Mouse (Mus musculus) layer of hippocampus, postnatal 36 days (tissue): Measurements from ENCODE around the gene Klre1. TPM values are rescaled to one million over a fixed set of nuclear protein-coding genes. Genes with fewer than 3 reads are reported as not detected.
A peak's percentile ranks its signal among the peaks of the same experiment; 100 is the strongest.

ENCODE experiments used
- DNase-seq, 2 experiments: peaks; one replicate each; pipeline ENCODE4 v3.0.0; 2022
- total RNA-seq, 2 experiments: library from RNA; stranded (reverse); gene quantifications; 2 replicates each; pipeline ENCODE4 v1.2.3; 2021

The Klre1 gene
- total RNA-seq: not detected

DNA sequence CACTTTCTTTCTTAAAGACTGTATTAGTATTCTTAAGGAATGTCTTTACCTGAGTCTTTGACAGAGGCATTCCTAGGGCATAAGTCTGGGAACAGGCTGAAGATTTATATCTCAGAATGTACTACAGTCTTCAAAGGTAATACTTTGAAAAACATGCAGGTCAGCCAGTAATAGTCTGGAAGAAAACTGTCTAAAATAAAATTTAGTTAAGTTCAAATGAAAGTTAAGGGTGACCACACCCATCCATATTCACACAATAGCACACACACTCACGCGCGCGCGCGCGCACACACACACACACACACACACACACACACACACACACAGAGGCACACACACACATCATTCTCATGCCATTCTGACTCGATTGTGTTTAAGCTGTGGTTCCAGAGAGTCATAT is at the start of gene Klre1:
Gene Klre1 (plus strand): TSS at position 301 of the 400 bp plus-strand sequence.
- no peak for DNase-seq

DNA sequence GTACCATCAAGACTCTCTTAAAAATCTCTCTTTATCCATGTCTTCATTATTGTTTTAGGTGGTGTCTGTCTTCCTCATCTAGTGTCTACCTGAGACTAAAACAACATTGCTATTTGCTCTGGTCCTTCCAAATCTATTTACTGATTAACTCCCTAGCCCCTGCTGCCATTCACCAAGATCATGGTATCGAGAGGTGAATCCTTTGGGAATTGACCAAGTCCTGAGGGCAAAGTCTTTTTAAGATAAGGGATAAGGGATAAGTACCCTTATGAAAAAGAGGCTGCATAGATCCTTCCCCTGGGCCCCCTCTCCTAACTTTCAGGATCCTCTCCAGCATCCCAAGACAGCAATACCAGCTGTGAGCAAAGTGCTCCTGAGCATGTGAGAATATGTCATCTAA is 48.1 kb upstream of the Klre1 start:
- no peak for DNase-seq

DNA sequence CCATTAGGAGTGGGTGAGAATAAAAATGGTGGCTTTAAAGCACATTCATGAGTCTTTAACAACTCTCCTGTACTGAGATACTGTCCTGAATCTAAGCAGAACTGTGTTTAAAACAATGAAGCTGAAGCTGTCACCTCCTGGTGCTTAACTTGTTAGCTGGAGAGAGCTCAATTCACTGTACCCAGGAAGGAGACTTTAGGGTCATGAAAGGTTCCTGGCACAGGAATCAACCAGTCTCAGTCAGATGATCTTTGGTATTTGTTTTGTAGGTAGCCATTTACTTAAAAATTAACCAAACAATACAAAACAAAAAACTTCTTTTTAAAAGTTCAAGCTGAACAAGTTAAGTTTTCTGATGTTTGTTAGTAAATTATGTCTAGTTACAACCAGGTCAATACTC is 47.4 kb upstream of the Klre1 start:
- DNase-seq: no peak

DNA sequence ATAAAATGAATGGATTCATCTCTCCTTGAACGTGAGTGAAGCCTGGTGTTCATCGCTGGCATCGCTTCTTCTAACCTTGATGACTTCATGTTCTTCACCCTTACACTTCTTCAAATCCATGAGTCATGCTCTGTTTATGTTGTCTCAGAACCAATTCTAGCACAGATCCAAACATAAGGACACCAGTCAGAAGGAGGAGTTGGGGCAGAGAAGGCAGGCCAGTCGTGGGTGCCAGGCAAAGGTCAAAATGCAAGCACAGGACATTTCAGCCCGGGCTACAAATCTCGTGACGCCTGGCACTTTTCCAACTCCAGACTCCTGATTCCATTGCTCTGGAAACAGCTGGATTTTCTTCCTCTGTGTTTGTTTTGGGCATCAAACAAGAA is 45.2 kb upstream of the Klre1 start:
- peak; percentile 26 to 27 for DNase-seq

DNA sequence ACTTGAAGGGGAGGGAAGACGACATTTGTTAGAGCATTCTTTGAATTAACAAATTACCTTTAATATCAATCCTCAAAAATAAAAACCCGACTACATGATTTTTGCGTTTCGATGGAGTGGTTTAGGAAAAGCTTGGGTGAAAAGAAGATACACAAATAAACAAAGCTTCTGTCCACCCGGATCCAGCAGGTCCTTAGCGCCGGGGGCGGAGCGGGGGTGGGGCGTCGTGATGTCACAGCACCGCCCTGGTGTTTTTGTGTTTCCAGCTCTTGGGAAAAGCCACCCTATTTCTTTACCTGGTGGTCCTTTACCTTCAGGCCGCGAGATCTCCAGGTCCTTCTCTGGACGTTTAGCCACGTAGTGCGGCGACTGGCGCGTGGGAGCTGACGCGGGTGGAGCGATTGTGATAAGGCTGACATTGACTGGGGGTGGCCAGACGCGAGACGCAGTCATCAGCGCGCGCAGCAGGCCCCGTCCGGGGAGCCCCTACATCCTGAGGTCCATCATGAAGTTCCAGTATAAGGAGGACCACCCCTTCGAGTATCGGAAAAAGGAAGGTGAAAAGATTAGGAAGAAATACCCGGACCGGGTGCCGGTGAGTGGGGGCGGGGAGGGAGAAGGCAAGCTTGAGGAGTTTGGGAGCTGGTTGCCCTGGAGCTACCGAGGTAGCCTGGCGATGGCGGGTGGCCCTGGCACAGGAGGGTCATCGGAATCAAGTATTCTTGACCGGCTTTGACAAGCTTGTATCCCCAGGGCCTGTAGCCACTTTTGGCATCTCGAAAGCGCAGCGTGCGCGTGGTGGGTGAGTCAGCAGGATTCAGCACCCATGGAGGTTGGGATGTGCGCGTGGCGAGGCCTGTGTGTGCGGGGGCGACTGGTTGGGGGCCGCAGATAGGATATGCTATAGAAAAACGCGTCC is 44.5 kb upstream of the Klre1 start, which contains the start of gene Gabarapl1:
Gene Gabarapl1 (plus strand): TSS at position 219 of the 919 bp plus-strand sequence.
- DNase-seq: peak; percentile 82 to 85

DNA sequence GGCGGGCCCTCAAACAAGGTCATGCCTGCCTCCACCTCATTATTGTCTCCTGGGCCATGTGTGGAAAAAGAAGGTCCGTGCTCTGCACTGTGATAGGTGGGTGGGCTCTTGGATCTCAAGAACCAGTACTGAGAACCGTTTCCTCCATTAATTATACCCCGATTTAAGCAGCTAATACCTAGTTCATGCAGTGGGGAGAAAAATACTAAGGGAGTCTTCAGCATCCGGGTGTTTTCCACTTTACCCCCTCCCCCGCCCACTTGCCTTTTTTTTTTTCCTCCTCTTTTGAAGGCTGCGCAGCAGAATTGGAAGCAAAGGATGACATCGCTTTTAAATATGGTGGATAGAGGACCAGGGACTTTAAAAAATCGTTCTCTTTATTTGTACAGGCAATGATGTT is 43.6 kb upstream of the Klre1 start:
- DNase-seq: no peak

DNA sequence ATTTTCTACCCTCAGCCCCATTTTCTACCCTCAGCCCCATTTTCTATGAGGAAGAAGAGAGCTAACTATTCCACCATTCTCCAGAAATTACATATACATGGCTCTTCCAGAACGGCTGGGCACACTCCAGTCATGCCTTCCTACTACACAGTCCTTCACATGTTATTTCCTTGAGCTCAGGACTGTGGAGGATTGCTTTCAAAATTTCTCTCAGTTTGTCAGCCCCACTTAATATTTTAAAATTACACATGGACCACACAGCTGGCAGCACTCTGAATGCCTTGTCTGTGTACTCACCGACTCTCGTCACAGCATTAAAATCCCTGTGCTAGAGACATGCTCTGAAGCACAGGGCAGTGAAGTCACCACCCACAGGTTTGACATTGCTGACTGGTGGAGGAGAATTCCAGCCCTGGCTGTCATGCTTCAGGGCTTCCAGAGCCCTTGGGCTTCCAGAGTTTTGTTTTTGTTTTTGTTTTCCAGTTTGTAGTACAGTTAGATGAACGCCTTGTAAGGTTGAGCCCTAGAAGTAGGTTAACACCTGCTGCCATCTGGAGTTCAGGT is 43.0 kb upstream of the Klre1 start:
- DNase-seq: no peak

DNA sequence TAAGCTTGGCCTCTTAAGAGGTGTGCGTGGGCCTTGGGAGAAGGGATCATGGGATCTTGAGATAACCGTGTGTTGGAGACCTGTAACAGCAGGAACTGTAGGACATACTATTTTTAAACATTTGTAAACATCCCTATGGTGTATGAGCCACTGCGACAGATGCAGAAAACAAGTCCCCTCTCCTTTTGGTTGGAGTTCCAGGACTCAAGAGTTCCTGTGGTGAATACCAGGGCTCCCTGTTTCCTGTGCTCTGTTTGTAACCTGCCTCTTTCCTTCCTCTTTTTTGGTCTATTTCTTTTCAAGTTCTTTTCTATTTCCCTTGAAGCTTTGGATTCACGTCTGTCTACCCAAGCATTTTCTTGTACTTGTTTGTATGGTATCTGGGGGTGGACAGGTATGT is 42.0 kb upstream of the Klre1 start:
- no peak for DNase-seq

DNA sequence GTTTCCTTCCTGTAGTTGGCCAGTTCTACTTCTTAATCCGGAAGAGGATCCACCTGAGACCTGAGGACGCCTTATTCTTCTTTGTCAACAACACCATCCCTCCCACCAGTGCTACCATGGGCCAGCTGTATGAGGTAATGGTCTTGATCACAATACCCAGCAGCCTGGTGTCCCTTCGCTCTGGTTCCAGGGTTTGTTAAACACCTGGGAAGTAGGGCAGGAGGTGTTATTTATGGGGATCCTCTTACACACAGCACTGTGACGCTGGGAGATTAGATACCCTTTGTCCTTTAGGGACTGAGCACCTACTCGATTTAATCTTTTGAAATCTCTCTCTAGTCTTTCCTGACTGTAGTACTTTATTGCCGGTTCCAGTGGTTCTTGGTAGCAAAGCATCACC is 39.1 kb upstream of the Klre1 start:
- DNase-seq: no peak

DNA sequence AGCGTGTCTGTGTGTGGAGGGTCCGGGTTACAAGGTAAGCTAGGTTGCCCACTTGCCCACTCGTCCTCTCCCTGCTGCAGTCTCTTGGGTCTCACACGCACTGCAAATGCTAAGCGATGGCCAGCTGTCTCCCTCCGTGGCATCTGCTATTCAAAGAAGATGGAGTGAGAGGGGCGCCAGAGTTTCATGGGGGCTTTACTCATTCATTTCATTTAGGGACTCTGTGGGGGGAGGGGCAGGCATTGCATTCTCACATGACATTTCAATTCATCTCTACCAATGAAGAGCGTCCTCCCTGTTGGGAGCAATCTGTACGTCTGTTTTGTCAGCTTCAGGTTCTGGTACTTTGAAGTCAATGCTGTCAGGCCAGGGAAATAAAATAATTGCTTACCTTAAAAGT is 35.8 kb upstream of the Klre1 start:
- DNase-seq: peak in 1 of 2 experiments; percentile 18

DNA sequence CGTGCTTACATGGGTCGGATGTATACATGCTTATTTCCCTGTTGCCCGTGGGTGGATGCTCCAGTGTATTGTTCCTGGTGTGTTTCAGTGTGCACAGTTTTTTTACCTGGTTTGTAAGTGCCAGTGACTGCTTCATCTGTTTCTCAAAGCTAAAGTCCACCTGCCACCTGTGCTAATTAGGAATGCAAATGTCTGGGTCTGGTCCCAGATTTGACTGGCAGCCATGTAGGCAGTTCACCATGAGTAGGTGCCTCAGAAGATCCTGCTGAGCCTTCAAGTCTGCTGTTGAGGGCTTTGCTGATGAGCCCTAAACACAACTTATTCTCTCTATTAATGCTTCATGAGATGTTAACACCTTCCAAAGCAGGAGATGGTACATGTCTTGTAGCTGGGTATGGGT is 35.2 kb upstream of the Klre1 start:
- no peak for DNase-seq

DNA sequence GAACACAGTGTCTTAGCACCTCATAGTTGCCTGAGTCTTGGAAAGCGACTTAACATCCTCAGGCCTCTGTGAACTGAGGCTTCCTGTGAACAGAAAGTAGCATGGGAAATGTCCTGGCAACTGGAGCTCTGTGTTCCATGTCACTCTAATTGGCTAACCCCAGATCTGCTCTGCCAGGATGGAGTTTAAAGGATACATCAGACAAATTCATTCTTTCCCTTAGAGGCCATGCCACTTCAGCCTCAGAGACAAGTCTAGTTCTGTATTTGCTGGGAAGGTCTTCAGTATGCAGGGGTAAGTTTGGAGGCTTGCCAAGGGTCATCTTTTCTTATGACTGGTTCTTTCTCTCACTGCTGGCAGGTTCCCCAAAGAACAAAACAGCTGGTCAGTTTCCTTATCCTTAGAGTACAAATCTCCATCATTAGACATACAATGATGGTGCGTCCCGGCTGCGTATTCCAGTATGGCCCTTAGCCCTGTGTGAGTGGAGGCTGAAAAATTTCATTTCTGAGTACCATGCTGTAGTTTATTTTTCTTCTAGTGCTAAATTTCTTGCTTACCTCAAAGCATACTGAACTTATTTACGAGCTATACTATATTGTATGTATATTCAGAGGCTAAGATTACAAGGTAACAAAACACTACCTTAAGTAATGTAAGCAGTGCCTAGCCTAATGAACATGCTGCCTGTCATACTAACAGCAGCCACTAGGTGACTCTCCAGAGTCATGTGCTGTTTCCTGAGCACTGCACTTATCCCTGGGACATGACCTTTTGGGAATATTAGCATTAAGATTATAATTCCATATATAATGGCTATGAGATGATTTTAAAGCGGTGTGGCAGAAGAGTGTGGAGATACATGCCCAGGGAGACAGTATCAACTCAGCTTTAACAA is 33.7 kb upstream of the Klre1 start:
- peak; percentile 30 to 64 for DNase-seq

DNA sequence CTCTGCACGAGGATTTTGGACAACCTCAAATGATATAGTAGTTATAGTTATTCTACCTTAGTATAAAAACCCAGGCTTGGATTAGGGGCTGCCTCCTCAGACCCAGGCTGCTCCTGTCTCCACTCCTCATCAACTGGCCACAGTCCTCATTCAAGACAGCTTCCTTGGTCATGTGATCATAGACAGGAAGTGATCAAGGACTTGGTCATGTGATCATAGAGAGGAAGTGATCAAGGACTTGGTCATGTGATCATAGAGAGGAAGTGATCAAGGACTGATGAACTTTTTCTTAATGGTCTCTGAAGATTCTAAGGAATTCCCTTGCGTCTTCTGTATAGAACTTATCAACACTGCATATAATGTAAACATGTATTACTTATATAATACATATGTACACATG is 30.4 kb upstream of the Klre1 start:
- no peak for DNase-seq

DNA sequence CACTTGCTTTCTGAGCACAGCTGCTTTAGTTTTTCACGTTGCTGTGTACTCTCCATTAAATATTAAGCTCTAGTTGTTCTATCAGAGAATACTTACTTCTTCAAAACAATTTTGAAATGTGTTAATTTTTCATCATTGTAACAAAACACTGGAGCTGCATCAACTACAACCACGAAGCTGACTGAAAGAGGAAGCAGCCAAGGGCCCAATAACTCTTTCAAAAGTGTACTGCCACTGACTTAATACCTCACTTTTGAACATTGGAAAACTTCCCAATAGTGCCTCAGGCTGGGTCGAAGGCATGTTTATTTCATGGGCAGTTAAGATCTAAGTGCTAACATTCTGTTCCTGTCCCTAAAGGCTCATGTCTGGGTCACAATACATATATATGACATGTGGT is 29.7 kb upstream of the Klre1 start:
- DNase-seq: no peak

DNA sequence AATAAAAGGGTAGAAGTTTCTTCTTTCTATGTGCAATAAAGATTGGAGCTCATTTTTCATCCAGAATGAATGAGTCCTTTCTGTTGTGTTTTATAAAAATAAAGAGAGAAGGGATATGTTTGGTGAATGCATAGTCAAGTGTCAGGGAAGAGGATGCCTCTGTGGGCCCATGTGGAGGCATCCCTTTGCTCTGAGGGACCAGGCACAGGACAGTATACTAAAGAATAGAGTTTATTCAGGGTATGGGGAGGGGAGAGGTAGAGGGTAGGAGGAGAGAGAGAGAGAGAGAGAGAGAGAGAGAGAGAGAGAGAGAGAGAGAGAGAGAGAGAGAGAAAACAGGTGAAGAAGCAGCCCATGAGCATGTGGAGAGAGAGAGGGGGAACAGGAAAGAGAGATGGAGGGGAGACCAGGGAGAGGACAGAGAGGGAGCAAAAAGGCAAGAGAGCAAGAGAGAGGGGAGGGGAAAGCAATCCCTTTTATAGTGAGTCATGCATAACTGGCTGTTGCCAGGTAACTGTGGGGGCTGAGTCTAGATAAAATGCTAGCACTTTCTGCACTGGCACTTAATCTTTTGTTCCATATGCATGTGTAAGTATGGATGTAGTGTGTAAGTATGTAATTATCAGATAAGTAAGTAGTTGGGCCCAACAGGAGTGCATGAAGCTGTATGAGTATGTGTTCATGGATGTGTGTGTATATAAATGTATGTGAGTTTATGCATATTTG is 20.2 kb upstream of the Klre1 start:
- DNase-seq: no peak

DNA sequence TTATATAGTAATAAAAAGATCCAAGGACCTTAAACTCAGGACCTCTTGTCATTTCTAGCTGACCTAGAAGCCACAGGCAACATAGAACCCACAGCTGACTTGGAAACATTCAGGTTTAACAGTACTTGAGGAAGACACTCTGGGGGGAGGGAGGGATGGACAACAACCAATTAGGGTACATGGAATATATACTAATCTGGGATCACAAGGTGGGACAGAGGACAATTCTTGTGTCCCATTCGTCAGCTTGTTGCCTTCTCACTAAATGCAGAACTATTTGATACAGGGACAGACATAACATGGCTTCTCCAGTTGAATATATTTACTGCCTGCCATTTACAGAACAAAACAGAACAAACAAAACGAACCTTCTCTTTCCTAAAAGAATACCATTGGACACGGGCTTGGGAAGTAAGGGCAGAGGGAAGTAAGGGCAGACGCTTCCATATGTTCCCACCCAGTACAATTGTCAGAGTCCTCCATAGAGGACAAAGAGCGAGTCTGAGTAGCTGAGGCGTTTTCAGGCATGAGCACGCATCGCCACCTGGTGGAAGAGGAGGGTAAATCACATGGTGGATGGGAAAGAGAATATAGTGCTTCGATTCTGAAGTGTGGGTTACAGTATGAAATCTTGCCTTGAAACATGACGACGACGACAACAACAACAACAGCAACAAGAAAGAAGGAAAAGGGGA is 18.6 kb upstream of the Klre1 start:
- DNase-seq: peak; percentile 26 to 61

DNA sequence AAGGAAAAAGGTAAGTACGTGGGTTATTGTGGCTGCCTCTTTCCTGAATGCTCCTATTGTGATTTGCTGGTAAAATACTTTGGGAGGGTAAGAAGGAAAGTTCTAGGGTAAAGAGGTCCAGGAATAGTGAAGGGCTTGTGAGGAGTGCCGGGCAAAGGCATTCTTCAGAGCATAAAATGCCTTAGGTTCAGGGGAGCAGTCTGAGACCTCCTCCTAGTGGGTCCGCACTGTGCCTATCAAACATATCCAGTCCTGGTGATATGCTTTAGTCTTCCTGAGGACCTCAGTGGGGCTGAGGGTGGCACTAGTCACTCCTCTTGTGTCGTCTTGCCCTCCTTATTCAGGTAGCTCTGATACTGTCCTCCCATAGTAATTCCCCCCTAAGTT is 18.1 kb upstream of the Klre1 start:
- no peak for DNase-seq

DNA sequence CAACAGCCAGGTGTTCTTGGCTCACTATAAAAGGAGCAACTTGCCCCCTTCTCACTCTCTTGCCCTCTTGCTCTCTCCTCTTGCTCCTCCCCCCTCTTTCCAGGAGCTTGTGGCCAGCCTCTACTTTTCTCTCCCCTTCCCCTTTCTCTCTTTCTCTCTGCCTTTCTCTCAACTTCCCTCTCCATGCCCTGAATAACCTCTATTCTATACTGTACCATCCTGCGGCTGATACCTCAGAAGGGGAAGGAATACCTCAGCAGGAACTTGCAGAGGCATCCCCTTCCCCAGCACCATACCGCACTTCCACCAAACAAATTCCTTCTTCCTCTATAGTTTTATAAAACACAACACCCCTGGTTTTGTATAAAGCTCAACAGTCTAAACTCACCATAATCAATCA is 12.4 kb upstream of the Klre1 start:
- DNase-seq: no peak

DNA sequence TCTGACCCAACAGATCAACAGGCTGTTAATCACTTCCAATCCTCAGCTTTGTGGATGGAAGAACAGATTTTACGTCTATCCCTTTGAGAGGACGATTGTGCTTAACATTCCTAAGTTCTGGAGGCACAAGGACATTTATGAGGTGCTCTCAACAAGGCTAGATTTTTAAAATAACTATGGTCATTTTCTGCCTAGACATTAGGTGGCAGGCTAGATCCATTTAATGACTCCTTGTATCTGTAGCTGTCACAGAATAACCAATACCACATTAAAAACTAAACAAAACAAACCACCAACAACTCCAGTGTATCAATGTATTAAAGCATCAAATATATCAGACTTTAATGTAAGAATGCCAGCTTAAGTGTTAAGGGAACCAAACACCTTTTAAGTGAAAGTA is 2.4 kb upstream of the Klre1 start:
- DNase-seq: no peak

DNA sequence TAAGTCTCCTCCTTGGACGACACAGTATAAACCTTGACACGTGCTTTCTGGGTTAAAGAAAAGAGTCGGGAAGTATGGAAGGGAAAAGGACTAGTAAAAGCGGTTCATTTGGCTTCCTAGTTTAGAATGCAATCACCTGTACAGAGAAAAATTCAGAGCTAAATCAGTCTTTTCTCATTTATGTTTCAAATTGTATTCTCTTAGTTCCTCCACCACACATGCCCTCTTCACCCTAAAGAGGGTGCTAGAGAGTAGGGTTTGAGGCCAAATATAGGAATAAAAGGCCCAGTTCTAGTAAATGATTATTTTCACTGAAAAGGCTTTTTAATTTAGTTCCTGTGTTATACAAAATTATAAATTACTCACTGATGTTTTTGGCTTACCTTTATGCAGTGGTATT is 3.6 kb downstream of the Klre1 start:
- DNase-seq: no peak

DNA sequence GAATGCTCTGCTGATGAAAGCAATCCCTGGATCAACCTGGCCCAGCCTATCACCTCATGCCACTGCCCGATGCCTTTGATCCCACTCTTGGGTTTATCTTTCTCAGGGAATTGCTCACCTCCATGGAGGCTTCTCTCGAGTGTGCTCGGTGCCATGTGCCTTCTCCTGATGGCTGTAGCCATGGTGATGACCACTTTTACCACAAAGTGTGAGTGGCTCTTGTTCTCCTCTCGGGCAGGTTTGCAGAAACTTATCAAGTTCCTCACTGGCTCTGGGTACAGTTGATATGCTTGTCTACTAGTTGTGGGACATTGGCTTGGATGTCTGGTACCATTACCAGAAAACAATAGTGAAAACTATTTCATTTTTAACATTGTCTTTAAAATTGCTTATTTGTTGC is 4.2 kb downstream of the Klre1 start:
- DNase-seq: no peak

DNA sequence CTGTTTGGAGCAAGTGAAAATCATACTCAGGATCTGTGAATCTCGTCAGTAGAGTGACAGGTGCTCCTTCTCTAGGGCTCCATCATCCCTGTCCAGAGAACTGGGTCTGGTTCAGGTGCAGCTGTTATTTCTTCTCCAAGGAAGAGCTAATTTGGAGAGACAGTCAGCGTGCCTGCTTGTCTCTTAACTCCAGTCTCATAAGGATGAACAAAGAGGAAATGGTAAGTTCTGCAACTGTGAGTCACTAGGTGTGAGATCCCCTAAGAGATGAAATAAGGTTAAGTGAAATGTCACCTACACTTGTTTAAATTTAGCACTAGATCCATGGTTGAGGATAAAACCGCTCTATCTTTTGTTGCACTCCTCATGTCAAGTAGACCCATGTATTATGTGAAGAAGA is 5.3 kb downstream of the Klre1 start:
- DNase-seq: no peak
